9 mouse cellular contexts compared by ENCODE assay signal in genomic region chr17:44677782-44678181, GRCm38 (mm10).
DNase-seq lines count a peak whose midpoint lies in the region; ATAC-seq and TF ChIP-seq lines count a peak whose summit lies in the region.
"Had no signal": no experiment of that assay in that cellular context is flagged by ENCODE, and none has a peak within 500 bp of the region (broad histone marks: within the 10 kb centered on the region; RNA-seq: fewer than 3 reads in every experiment).

No protein-coding gene starts in this region.

- TF ChIP-seq CTCF in lung, embryonic 14.5 days (IDR thresholded peaks at IDR 0.05; ENCODE audit: low read depth), result no peak
- TF ChIP-seq CTCF in lung, postnatal 0 days (IDR thresholded peaks at IDR 0.05), result no peak

- H3K9ac ChIP-seq in lung, embryonic 14.5 days, result no peak overlapping the region
- no peak overlapping the region for H3K9ac ChIP-seq in lung, postnatal 0 days (replicated peaks; ENCODE audit: low read depth)
- peak overlapping the region; percentile 35; the same call in 1 of the 2 replicates for H3K9ac ChIP-seq in embryonic facial prominence, embryonic 14.5 days (ENCODE audit: low read depth, low read length)

- no peaks in the 10 kb centered on the region for H3K9me3 ChIP-seq in lung, embryonic 14.5 days (ENCODE audit: low read depth, low read length)
- H3K9me3 ChIP-seq in lung, postnatal 0 days (ENCODE audit: low read length), result no peaks in the 10 kb centered on the region; the same call in 1 of the 2 replicates
- peaks cover 9% of the 10 kb centered on the region for H3K9me3 ChIP-seq in embryonic facial prominence, embryonic 14.5 days (ENCODE audit: control insufficient read depth, low read length)

- no peaks in the 10 kb centered on the region for H3K36me3 ChIP-seq in lung, embryonic 14.5 days (ENCODE audit: insufficient read depth)
- no peaks in the 10 kb centered on the region for H3K36me3 ChIP-seq in lung, postnatal 0 days (ENCODE audit: insufficient read depth, low read length)
- H3K36me3 ChIP-seq in embryonic facial prominence, embryonic 14.5 days (ENCODE audit: control insufficient read depth, insufficient read depth, low read length), result peaks cover 7% of the 10 kb centered on the region; the same call in 1 of the 2 replicates

- H3K4me3 ChIP-seq in lung, embryonic 14.5 days (ENCODE audit: low read depth, low read length), result no peak overlapping the region
- H3K4me3 ChIP-seq in lung, postnatal 0 days (ENCODE audit: low read depth, low read length), result no peak overlapping the region
- no peak overlapping the region for H3K4me3 ChIP-seq in embryonic facial prominence, embryonic 14.5 days (ENCODE audit: low read depth, low read length)

- no peak overlapping the region for H3K4me2 ChIP-seq in lung, embryonic 14.5 days
- H3K4me2 ChIP-seq in lung, postnatal 0 days (replicated peaks; ENCODE audit: low read depth, low read length), result no peak overlapping the region
- 0 out of 2 replicates have a peak overlapping the region, but pooled peaks have one; percentile 11 for H3K4me2 ChIP-seq in embryonic facial prominence, embryonic 14.5 days (ENCODE audit: low read depth, low read length)

- H3K27me3 ChIP-seq in lung, embryonic 14.5 days (ENCODE audit: insufficient read depth, low read length), result no peaks in the 10 kb centered on the region
- no peaks in the 10 kb centered on the region for H3K27me3 ChIP-seq in lung, postnatal 0 days (replicated peaks; ENCODE audit: insufficient read depth, low read length)
- no peaks in the 10 kb centered on the region for H3K27me3 ChIP-seq in embryonic facial prominence, embryonic 14.5 days (replicated peaks; ENCODE audit: control insufficient read depth, insufficient read depth, low read length)

- WGBS in lung, embryonic 14.5 days, result 55% methylated on average over 7 of the region's 7 CpGs
- 63% methylated on average over 7 of the region's 7 CpGs for WGBS in lung, postnatal 0 days
- 48% methylated on average over 7 of the region's 7 CpGs for WGBS in embryonic facial prominence, embryonic 14.5 days

- ATAC-seq in lung, embryonic 14.5 days (ENCODE audit: insufficient read depth), result 0 out of 2 replicates have a peak, but pooled peaks have one; percentile 14
- ATAC-seq in lung, postnatal 0 days, result no peak
- ATAC-seq in embryonic facial prominence, embryonic 14.5 days (ENCODE audit: low read depth), result no peak

- TF ChIP-seq EP300 in lung, postnatal 0 days (IDR thresholded peaks at IDR 0.05), result no peak

- no peak overlapping the region for H3K27ac ChIP-seq in lung, embryonic 14.5 days (ENCODE audit: low read depth)
- no peak overlapping the region for H3K27ac ChIP-seq in lung, postnatal 0 days (ENCODE audit: low read length)
- no peak overlapping the region; the same call in 1 of the 2 replicates for H3K27ac ChIP-seq in embryonic facial prominence, embryonic 14.5 days (replicated peaks; ENCODE audit: low read depth, low read length)

- DNase-seq in cerebellum, postnatal 10 days, result peak; percentile 50 to 57
- DNase-seq in cerebellum, adult 9-11 months, result no peak
- DNase-seq in lung, embryonic 14.5 days, result peak; percentile 66
- DNase-seq in lung, postnatal 0 days (ENCODE audit: low spot score), result no peak
- DNase-seq in embryonic facial prominence, embryonic 14.5 days (ENCODE audit: low spot score), result peak; percentile 78
- peak; percentile 43 to 58 for DNase-seq in kidney, postnatal 4 days
- DNase-seq in natural killer cell, adult 2 months (ENCODE audit: low spot score in 2 of 2), result no peak
- DNase-seq in spleen, postnatal 10 days (ENCODE audit: low spot score in 2 of 2), result no peak
- DNase-seq: thymus, adult 18-20 months had no signal

- no peaks in the 10 kb centered on the region for H3K4me1 ChIP-seq in lung, embryonic 14.5 days (ENCODE audit: insufficient read depth)
- H3K4me1 ChIP-seq in lung, postnatal 0 days (ENCODE audit: insufficient read depth, low read depth, low read length), result no peaks in the 10 kb centered on the region
- H3K4me1 ChIP-seq in embryonic facial prominence, embryonic 14.5 days (ENCODE audit: control insufficient read depth, insufficient read depth, low read length), result peaks cover 13% of the 10 kb centered on the region; the same call in 1 of the 2 replicates

Comparison
In these comparisons a context has a peak if more than half of its experiments do, and no peak if none do; other contexts are left out.
1. DNase-seq: peak in cerebellum, postnatal 10 days (2 of 2), lung, embryonic 14.5 days (single experiment), embryonic facial prominence, embryonic 14.5 days (single experiment) and kidney, postnatal 4 days (2 of 2); none in cerebellum, adult 9-11 months (single experiment), lung, postnatal 0 days (single experiment), natural killer cell, adult 2 months (0 of 2) and spleen, postnatal 10 days (0 of 2).